8 mouse cellular contexts compared by ENCODE assay signal in the genomic region with DNA sequence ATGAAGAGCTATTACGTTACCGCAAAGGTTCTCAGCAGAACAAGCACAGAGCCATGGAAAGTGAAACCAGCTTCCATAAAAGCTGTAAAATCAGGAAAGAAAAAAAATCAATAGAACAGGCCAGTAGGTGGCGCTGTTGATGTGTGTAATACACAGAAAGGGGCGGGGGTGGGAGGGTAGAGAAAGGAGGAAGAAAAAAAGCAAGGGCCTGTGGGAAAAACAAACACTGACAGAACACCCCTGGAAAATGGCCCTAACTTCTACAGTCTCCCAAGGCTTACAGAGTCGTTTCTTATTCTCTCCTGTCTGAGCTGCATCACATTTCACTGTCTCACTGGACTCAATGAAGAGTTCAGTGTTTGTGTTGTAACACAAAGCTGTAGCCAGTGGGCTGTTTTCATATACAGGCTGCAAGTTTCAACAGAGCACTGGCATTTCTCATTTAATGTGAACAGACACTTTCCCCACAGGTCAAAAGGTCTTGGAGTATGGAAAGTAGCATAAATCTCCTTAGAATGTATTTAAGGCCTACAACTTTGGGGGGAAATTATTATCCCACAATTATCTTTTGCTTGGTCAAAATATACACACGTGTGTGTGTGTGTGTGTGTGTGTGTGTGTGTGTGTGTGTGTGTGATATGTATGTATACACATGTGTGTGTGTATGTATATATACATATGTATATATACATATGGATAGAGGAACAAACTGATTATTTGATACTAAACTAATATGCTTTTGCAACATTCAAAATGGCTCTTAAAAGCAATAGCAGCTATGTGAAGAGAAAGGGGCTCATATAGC. TPM values are rescaled to one million over a fixed set of nuclear protein-coding genes. Genes with fewer than 3 reads are reported as not detected.
DNase-seq lines count a peak whose midpoint lies in the region; ATAC-seq lines count a peak whose summit lies in the region.

No protein-coding gene starts in this region.

- peak; percentile 4 to 52 for DNase-seq in spleen, postnatal 10 days (ENCODE audit: low spot score in 2 of 2)
- no peak for DNase-seq in spleen, postnatal 4 days (ENCODE audit: low spot score in 2 of 2)
- DNase-seq in cerebellum, postnatal 36 days: peak; percentile 63 to 75
- peak; percentile 76 for DNase-seq in gastrocnemius, postnatal 10 days
- DNase-seq in induced T-regulatory cell, adult 2 months (ENCODE audit: low read depth): peak; percentile 32
- DNase-seq in left cerebral cortex, adult 9 months (ENCODE audit: low spot score in 2 of 2): peak; percentile 4 to 60
- DNase-seq in right cerebral cortex, postnatal 4 days: peak; percentile 89

- peak; percentile 94 for ATAC-seq in megakaryocyte progenitor cell, adult 5-6 weeks (replicated peaks; ENCODE audit: poor library complexity)

RNA-seq across cellular contexts. Expression of gene Ankef1, which starts 15.7 kb away (rescaled TPM):
- total RNA-seq in gastrocnemius, postnatal 10 days (2021): 1 to 10 TPM in 1 of 2 experiments, under 1 TPM in 1; 0.56 to 1.1 TPM
- total RNA-seq in megakaryocyte progenitor cell, adult 5-6 weeks (2015): not detected in 2 replicates
- not detected in 2 replicates for total RNA-seq in megakaryocyte progenitor cell, adult 5-6 weeks (2017)

Comparison
In these comparisons a context has a peak if more than half of its experiments do, and no peak if none do; other contexts are left out.
1. DNase-seq: peak in spleen, postnatal 10 days (2 of 2), cerebellum, postnatal 36 days (2 of 2), gastrocnemius, postnatal 10 days (single experiment), induced T-regulatory cell, adult 2 months (single experiment), left cerebral cortex, adult 9 months (2 of 2) and right cerebral cortex, postnatal 4 days (single experiment); none in spleen, postnatal 4 days (0 of 2).